Mouse (Mus musculus): ENCODE results near the gene Ehd2.
"Not testable (repeated sequence)": the region's sequence is repeated elsewhere in the genome, so short reads cannot be mapped to it uniquely, and the experiment has no call there.

Gene Ehd2

GRCm38 (mm10) chr7:15948381-15948941 is 18.9 kb downstream of the Ehd2 start:
- intact Hi-C loops (cut with DNase I) = loop anchor here (1.0 kb wide), 1 partner anchor 19 kb away; the partner anchor contains the start of gene Ehd2

- intact Hi-C loops (cut with DNase I) = loop anchor here (1.0 kb wide), 1 partner anchor 20 kb away; the partner anchor contains the start of gene Ehd2
These were observed 19.6 kb downstream of the Ehd2 start for GRCm38 (mm10) chr7:15947653-15948260.

- intact Hi-C loops (cut with DNase I) = no loop called here
These were observed 21.4 kb downstream of the Ehd2 start, which contains the start of gene Nop53 for GRCm38 (mm10) chr7:15945721-15946536. Nop53 (minus strand) TSS chr7:15946074.

- intact Hi-C loops (cut with DNase I) = no loop called here
These were observed 22.2 kb downstream of the Ehd2 start for GRCm38 (mm10) chr7:15945211-15945610.

- intact Hi-C loops (cut with DNase I) = no loop called here
These were observed 23.1 kb downstream of the Ehd2 start for GRCm38 (mm10) chr7:15944311-15944710.

GRCm38 (mm10) chr7:15938621-15939020 is 28.7 kb downstream of the Ehd2 start:
- intact Hi-C loops (cut with DNase I) = no loop called here

GRCm38 (mm10) chr7:15937491-15937890 is 29.9 kb downstream of the Ehd2 start:
- intact Hi-C loops (cut with DNase I) = no loop called here

GRCm38 (mm10) chr7:15933437-15934359 is 33.7 kb downstream of the Ehd2 start:
- intact Hi-C loops (cut with DNase I) = loop anchor here (5.0 kb wide), 1 partner anchor 39 kb away; no protein-coding TSS in a partner anchor

GRCm38 (mm10) chr7:15931635-15932034 is 35.7 kb downstream of the Ehd2 start:
- intact Hi-C loops (cut with DNase I) = loop anchor here (5.0 kb wide), 1 partner anchor 41 kb away; no protein-coding TSS in a partner anchor

GRCm38 (mm10) chr7:15930543-15930942 is 36.8 kb downstream of the Ehd2 start:
- intact Hi-C loops (cut with DNase I) = loop anchor here (5.0 kb wide), 1 partner anchor 42 kb away; no protein-coding TSS in a partner anchor

GRCm38 (mm10) chr7:15929910-15930309 is 37.5 kb downstream of the Ehd2 start:
- intact Hi-C loops (cut with DNase I) = loop anchor here (5.0 kb wide), 1 partner anchor 42 kb away; no protein-coding TSS in a partner anchor

GRCm38 (mm10) chr7:15922220-15922773 is 45.1 kb downstream of the Ehd2 start, which contains the start of gene Selenow:
Selenow (minus strand) TSS chr7:15922402.
- intact Hi-C loops (cut with DNase I) = no loop called here

GRCm38 (mm10) chr7:15921796-15922195 is 45.6 kb downstream of the Ehd2 start:
- intact Hi-C loops (cut with DNase I) = no loop called here

- intact Hi-C loops (cut with DNase I) = no loop called here
These were observed 46.6 kb downstream of the Ehd2 start for GRCm38 (mm10) chr7:15920645-15921190.

- intact Hi-C loops (cut with DNase I) = no loop called here
These were observed 47.4 kb downstream of the Ehd2 start for GRCm38 (mm10) chr7:15919947-15920346.

GRCm38 (mm10) chr7:15918371-15918770 is 49.0 kb downstream of the Ehd2 start:
- intact Hi-C loops (cut with DNase I) = no loop called here

- intact Hi-C loops (cut with DNase I) = no loop called here
These were observed 50.4 kb downstream of the Ehd2 start for GRCm38 (mm10) chr7:15916996-15917395.

GRCm38 (mm10) chr7:15916134-15916723 is 51.1 kb downstream of the Ehd2 start:
- intact Hi-C loops (cut with DNase I) = no loop called here

GRCm38 (mm10) chr7:15915695-15916094 is 51.7 kb downstream of the Ehd2 start:
- intact Hi-C loops (cut with DNase I) = not testable (repeated sequence)

GRCm38 (mm10) chr7:15914751-15915150 is 52.6 kb downstream of the Ehd2 start:
- intact Hi-C loops (cut with DNase I) = loop anchor here (5.0 kb wide), 1 partner anchor 57 kb away; no protein-coding TSS in a partner anchor

Data from adrenal gland (tissue).